Mouse (Mus musculus): Measurements from ENCODE around the gene Wdfy2.

DNA sequence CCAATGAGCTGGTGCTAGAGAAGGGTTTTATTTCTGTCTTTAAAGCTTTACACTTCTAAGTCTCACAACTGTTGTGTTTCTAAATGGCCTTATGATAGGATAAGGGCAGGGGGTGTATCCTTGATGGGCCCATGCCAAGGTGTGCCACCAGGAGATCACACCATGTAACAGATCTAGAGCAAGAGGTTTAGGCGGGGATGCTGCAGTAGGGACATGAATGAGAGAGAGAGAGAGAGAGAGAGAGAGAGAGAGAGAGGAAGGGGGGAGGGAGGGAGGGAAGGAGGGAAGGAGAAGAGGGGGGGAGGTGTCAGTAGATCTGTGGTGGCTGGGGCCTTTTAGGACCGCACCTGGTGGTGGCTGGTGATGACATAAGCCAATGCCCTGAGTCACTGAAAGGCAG lies 5.5 kb downstream of the Wdfy2 start:
- TF ChIP-seq CTCF (IDR thresholded peaks at IDR 0.05; ENCODE audit: low read depth) (no peak), EP300 (optimal IDR thresholded peaks at IDR 0.05) (no peak)
